Mouse (Mus musculus) brain, adult 2 months (tissue): ENCODE measurements around the gene Gps1.
"Not testable (repeated sequence)": the region's sequence is repeated elsewhere in the genome, so short reads cannot be mapped to it uniquely, and the experiment has no call there.

Experiments
- DNase-seq: peaks from one replicate; pipeline ENCODE4 v3.0.0; 2011; ENCODE audit warnings: low read depth, low spot score

Gps1 gene

DNA sequence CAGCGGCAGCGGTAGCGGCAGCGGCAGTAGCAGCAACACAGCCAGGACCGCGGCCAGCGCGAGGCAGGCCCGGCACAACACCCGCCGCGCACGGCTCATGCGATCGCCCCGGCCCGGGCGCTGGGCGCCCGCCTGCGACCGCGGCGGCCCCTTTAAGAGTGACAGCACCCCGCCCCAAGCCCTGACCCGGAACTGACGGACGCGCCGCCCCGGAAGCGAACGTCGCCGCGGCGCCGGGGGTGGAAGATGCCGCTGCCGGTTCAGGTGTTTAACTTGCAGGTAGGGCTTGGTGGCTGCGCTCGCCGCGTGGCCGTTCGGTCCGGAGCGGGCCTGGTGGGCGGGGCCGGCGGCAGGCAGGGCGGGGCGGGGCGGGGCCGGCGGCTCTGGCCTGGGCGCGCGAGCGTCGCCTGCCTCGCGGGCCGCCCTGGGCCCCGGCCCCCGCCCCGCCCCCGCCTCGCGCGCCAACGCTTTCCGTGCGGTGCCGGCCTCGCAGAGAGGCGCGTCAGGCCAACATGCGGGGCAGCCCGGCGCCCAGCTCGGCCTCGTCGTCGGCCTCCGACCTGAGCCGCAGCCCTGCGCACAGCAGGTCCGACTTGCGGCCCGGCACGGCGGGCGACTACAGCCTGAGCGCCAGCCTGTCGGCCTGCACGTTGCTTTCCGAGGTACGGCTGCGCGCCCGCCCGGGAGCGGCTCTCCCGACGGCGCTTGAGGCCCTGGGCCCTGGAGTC, at the start of gene Gps1, which contains the start of gene Rfng:
TSS of gene Gps1 (plus strand) at position 209 of the 728 bp plus-strand sequence.
TSS of gene Rfng (minus strand) at position 144 of the 728 bp plus-strand sequence.
- peak; percentile 86 for DNase-seq

- DNase-seq, result no peak
These were observed 47.6 kb upstream of the Gps1 start for GRCm38 (mm10) chr11:120736424-120736823.

GRCm38 (mm10) chr11:120740981-120741380, 43.1 kb upstream of the Gps1 start:
- no peak for DNase-seq

DNA sequence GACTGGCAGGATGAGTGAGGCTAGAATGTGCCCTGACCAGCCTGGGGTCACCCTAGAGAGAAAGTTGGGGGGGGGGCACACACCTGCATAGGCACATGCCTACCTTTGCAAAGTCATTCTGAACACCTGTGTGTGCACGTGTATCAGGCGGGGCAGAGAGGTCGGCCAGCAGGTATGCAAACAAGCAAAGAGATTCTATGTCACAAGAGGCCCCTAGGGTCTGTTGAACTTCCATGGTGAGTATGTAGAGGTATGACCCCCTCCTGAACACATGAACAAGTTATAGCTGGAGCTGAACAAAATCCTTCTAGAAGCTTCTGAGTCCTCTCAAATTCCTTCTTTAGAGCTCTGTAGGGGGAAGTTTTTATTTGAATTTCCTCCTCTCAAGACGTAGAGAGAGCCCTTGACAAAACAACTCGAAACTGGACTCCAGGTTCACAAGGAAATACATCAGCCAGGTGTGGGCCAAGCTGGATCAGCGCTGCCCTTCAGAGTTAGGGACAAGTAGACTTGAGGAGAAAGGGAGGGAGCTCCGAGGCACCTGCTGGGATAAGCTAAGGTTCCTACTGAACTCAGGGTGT, 39.9 kb upstream of the Gps1 start:
- no peak for DNase-seq

- DNase-seq, result no peak
These were observed 36.1 kb upstream of the Gps1 start for GRCm38 (mm10) chr11:120747974-120748373.

GRCm38 (mm10) chr11:120749430-120749829, 34.6 kb upstream of the Gps1 start:
- peak; percentile 34 for DNase-seq

DNA sequence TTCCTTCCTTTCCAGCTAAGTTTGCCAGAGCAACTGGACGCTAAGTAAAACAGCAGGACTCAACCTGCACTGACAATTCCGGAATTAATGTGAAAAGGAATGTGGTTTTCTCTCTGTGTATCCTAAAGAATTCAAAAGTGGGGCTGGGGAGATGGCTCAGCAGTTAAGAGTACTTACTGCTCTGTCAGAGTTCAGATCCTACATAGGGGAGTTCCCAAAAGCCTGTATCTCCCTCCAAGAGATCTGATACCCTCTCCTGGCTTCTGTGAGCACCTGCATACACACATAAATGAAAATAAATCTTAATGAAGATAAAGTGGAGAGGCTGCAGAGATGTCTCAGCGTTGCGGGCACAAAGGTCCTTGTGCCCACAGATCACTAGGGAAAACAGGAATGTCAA, 32.5 kb upstream of the Gps1 start:
- no peak for DNase-seq

DNA sequence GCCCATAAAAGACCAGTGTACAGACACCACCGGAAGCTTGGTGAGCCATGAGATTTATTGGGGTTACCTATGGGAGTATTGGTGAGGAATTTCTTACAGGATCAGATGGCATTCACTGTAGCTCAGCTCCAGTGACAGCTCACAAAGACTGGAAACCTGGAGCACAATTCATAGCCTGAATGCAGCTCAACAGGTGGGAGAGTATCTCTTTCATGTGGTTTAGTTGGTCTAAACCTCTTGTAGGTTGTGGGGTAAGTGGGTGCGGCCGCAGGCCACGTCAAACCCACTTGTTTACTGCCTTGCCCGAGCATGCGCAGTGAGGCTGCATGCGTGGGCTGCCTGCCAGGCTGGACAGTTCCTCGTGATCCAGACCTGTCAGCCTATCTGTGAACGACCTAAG, 23.8 kb upstream of the Gps1 start:
- DNase-seq, result no peak

- DNase-seq, result no peak
These were observed 22.0 kb upstream of the Gps1 start for GRCm38 (mm10) chr11:120761811-120762671.

DNA sequence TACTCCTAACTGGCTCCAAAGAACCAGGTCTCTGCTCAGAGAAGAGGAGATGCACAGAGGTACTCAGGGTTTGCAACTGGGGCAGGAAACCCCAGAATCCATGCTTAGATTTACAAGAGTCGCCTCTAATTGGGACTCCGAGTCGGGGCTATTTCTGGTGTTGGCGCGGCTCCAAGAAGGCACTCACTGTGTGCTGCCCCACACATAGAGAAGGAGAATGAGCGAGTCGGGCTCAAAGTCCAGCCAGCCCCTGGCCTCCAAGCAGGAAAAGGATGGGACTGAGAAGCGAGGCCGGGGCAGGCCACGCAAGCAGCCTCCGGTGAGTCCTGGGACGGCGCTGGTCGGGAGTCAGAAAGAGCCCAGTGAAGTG, 21.4 kb upstream of the Gps1 start, which contains the start of gene Hmga1b:
TSS of gene Hmga1b (plus strand) at position 123 of the 370 bp plus-strand sequence.
- DNase-seq, result not testable (repeated sequence)

GRCm38 (mm10) chr11:120763121-120763999, 20.7 kb upstream of the Gps1 start:
- not testable (repeated sequence) for DNase-seq

DNA sequence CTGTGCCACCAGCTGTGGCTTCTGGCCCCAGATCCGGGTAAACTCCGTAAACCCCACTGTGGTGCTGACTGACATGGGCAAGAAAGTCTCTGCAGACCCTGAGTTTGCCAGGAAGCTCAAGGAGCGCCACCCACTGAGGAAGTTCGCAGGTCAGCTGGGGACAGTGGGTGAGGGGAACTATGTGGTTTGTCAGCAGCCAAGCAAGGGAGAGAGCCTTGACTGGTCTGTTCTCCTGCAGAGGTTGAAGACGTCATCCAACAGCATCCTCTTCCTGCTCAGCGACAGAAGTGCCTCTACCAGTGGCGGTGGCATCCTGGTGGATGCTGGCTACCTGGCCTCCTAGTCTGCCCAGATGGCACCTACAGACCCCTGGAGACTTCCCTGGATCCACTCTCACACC, 17.0 kb upstream of the Gps1 start:
- DNase-seq, result not testable (repeated sequence)

DNA sequence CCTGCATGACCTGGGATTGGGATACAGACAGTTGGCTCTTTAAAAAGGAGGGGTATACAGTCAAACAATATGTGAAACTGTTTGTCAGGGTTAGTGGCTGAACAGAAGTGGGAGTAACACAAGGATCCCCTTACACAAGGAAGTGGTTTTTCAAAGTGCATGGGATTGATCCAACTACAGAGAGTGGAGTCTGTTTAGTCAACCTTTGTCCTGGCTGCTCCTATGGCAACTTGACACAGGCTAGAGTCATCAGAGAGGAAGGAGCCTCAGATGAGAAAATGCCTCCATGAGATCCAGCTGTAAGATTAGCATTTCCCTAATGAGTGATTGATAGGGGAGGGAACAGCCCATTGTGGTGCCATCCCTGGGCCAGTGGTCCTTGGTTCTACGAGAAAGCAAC, 15.9 kb upstream of the Gps1 start:
- no peak for DNase-seq

DNA sequence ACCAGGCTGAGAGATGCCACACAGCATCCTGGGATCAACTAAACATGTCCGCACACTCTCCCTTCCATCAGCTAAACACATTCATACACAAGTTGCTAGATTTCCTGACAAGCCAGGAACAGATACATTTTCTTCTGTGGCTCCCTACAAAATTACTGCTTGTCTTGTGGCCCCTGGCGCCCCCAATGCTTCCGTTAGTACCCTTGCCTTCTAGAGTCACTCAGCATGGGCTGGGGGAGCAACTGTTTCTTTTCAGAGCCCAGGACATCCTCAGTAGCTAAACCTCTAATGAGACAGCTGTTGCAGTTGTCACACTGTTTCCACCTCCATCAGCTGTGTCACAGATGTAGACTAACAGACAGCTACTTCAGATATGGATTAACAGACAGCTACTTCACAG, 11.3 kb upstream of the Gps1 start:
- DNase-seq, result no peak

DNA sequence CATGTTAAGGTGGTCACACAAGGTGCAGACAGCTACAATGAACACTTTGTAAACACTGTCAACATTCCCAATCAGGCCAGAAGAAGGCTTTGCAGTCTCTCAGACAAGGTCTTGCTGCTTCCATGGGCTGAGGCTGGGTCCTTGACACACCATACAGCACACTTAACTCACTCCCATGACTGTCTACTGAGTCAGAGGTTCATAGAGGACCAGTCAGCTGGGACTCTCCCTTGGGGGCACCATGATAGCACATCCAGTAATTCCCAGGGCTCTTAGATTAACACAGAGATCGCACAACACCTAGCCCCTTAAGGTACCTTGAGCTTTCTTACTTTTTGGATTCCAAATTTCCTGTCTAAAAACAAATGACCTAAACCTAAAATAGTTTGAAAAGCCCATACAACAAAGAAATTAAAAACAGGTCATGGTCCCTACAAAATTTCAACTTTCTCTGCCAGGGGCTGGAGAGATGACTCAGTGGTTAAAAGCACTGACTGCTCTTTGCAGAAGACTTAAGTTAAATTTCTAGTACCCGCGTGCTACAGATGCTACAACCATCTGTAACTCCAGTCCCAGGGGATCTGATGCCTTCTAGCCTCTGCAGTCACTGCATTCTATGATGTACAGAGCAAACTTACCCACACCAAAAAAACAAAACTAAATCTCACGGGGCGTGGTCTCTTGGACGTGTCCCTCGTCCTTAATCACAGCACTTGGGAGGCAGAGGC, 10.4 kb upstream of the Gps1 start:
- no peak for DNase-seq

DNA sequence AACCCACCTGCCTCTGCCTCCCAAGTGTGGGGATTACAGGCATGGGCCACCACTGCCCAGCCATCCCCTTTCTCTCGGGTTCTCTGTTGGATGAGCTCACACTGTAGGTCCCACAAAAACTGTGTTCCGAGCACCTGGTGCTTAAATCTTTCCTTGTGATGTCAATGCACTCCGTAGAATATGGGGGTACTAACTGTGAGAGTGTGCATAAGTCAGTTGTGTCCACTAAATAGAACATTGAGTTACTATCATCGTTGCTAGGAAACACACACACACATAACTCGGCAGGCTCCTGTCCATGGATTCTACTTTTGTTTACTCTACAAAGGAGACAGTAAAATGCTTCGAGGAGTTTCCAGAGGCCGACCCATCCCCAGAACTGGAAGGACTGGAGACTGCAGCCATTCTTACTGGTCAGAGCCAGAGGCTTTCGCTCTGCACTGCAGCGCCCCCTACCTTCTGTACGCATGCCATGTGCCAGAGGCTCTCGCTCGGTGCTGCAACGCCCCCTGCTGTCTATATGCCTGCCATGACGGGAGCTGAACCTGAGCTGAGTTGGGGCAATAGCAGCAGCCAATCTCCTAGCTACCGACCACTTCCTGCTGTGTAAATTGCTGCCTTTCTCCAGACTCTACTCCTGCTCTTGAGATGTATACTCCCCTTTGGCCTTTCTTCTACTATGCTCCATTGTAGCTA, 8.2 kb upstream of the Gps1 start:
- DNase-seq, result peak; percentile 96

DNA sequence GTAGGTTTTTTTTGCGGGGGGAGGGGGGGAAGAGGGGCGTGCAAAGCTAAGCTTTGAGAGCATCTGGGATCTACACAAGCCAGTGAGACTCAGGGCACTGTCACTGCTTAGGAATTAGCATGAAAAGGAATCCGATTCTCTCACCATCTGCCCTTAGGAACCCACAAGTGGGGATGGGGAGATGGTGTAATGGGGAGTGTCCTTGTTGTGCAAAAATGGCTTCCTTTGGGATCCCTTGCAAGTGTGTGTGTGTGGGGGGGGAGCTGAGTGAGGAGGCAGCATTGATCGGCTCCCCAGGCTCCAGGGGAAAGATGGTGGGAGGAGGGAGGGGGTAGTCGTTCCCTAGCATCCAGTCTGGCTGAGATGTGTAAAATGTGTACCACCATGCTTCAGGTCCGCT, 6.9 kb upstream of the Gps1 start:
- no peak for DNase-seq

GRCm38 (mm10) chr11:120779876-120780275, 4.2 kb upstream of the Gps1 start:
- DNase-seq, result no peak

DNA sequence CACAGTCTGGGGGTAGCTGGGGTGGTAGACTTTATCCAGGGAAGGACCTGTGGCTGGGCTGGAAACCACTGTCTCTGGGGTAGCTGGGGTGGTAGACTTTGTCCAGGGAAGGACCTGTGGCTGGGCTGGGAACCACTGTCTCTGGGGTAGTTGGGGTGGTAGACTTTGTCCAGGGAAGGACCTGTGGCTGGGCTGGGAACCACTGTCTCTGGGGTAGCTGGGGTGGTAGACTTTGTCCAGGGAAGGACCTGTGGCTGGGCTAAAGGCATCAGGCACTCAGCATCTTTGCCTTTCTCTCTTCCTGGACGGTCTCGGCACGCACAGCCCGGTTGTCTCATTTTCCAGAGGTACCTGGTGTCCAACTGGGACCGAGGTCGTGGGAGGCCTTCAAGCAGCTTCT, 2.7 kb upstream of the Gps1 start:
- DNase-seq, result not testable (repeated sequence)

GRCm38 (mm10) chr11:120783426-120784063, 527 bp upstream of the Gps1 start:
- peak; percentile 53 for DNase-seq
